Mouse (Mus musculus) G1E-ER4 (cell line): Measurements from ENCODE around the gene Tal1. TPM values are rescaled to one million over a fixed set of nuclear protein-coding genes. Genes with fewer than 3 reads are reported as not detected.

Source experiments
- GATA1 ChIP-seq: IDR thresholded peaks from one replicate; pipeline ENCODE4 v1.8.0; 2012; ENCODE audit warnings: low read length, inconsistent platforms
- polyA plus RNA-seq: library from polyadenylated mRNA; stranded (reverse); fragments of >175 nt; gene quantifications from 2 replicates; pipeline ENCODE4 v1.2.3, GENCODE M21; 2012

Tal1 gene
- polyA plus RNA-seq, 1 experiment, result 212 TPM

DNA sequence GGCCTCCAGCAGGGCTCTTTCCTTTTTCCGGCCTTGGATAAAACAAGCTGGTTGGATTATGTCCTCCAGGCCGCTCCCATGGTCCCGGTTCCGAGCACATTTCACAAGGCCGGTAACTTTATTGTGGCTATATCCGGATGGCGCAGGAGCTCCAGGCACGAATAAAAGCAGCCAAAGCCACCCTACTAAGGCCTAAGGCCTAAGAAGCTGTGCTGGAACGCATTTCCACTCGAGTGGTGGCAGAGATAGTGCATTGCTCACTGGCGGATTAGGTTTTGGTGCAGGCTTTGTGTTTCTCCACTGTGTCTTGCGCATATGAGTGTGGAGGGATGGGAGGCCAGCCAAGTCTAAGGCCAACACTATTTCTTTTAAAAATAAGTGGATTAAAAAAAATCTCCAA is 3.6 kb downstream of the Tal1 start:
- TF ChIP-seq GATA1, result no peak

DNA sequence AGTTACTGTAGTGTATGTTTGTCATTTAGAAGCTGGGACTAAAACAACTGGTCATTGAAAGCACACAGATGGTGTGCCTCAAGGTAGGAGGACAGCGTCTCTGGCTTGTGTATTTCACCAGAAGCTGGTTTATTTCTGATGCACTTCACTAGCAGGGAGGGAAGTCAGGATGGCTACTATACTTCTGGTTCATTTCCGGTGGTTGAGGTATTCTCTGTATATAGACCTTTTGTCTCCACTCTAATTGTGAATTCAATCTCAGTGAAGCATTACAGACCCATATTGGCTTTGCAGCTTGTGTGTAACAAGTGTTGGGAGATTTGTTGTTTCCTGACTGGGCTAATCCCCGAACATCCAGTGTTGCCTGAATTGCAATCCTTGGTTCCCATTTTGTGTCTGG is 4.5 kb downstream of the Tal1 start:
- TF ChIP-seq GATA1, result no peak

DNA sequence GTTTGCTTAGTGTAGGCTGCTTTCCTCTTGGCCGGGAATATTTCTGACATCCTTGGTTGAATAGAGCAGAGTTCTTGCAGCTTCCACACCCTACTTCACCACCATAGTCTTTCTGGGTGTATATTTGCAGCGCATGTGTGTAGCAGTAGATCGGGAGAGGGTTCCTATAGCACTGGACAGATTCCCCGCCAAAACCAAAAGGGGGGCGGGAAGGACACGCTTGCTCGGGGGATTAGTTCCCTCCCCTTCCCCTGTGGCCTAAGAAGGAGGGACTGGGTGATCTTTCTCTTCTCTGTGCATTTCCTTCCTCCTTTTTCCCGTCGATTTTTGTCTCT is 6.3 kb downstream of the Tal1 start:
- no peak for TF ChIP-seq GATA1

DNA sequence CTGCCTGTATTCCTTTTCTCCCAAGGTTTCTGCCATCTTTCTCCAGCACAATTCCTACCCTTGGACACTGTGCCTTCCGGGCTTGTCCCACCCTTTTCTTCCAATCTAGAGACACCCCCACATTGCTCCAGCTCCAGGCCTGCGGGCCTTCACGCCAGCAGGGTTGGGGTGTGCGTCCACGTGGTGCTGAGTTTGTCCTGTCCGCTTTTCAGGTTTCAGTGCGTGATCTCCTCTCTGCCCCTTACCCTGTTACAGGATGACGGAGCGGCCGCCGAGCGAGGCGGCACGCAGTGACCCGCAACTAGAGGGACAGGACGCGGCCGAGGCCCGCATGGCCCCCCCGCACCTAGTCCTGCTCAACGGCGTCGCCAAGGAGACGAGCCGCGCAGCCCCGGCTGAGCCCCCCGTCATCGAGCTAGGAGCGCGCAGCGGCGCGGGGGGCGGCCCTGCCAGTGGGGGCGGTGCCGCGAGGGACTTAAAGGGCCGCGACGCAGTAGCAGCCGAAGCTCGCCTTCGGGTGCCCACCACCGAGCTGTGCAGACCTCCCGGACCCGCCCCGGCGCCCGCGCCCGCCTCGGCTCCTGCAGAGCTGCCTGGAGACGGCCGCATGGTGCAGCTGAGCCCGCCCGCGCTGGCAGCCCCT is 6.8 kb downstream of the Tal1 start:
- no peak for TF ChIP-seq GATA1

DNA sequence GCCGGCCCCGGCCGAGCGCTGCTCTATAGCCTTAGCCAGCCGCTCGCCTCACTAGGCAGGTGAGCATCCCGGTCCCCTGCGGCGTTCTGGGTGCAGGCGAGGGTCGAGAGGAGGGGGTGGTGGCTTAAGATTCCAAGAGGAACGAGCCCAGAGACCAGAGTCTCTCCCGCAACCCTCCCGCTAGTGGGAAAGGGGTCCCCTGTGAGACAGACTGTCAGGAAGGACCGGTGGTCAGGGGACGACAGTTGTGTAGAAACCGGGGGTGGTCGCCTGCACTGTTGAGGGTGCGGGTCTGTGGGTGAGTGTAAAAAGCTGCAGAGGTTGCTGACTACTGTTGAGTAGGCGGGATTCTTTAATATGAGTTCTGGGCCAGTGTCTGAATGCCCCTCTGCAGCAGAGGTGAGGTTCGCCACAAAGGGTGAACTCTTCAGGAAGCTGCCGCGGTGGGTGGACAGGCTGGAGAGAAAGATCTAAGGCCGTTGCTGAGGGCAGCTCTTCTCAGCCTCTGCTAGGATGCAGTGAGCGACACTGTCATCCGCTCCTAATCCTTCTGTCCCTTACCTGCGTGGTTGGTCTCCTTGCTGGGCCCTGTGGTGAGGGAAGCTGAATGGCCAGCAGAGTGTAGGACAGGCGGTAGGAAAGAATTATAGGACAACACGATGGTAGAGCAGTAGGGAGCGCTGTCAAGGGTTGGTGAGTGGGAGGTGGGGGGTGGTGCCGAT is 7.5 kb downstream of the Tal1 start:
- TF ChIP-seq GATA1, result no peak

DNA sequence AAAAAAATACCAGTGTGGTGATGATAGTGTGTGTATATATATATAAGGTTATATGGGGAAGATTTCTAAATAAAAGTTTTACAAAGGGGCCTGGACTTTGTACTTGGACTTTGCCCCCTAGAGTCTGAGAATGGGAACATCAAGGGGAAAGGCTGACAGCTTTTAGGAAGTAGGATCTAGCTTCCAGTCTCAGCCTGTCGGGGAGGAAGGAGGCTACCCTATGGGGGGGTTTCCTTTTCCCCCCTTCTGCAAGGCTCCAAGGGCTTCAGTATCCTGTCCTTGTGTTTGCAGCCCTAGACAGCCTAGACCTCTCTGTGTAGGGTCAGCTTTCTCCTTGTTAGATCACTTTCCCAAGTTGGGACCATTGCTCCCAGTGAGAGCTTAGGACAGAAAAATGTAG is 15.4 kb downstream of the Tal1 start:
- TF ChIP-seq GATA1, result no peak

- TF ChIP-seq GATA1, result no peak
These were observed 18.6 kb downstream of the Tal1 start for GRCm38 (mm10) chr4:115074789-115075188.

DNA sequence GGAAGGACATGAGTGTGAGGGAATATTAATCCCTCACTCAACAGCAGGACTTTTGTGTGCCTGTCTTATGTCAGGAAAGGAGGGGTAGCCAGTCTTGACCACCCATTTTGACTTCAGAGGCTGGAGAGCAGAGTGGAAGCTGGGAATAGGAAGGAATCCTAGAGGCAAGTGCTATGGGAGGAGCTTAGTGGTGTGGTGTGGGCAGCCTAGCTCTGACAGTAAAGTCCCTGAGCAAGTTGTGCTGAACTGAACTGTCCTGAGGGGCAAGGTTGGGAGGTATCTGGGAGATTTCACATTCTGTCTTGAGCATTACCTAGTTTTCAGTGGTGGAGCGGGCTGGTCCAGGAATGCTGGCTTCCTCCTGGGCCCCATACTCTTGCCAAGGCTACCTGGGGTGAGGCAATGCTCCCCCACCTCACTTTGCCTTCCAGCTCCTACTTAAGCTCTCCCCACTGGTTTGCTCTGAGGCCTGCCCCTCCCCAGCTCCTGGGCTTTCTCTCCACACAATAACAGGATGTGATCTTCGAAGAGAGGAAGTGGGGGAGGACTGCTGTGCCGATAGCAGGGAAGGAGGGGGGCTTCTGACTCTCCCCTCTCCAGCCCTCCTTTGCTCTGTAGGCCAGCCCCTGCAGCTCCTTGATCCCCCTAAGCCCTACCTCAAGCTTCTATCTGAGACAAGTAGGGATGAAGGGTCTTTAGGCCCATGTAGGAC is 19.1 kb downstream of the Tal1 start:
- no peak for TF ChIP-seq GATA1

DNA sequence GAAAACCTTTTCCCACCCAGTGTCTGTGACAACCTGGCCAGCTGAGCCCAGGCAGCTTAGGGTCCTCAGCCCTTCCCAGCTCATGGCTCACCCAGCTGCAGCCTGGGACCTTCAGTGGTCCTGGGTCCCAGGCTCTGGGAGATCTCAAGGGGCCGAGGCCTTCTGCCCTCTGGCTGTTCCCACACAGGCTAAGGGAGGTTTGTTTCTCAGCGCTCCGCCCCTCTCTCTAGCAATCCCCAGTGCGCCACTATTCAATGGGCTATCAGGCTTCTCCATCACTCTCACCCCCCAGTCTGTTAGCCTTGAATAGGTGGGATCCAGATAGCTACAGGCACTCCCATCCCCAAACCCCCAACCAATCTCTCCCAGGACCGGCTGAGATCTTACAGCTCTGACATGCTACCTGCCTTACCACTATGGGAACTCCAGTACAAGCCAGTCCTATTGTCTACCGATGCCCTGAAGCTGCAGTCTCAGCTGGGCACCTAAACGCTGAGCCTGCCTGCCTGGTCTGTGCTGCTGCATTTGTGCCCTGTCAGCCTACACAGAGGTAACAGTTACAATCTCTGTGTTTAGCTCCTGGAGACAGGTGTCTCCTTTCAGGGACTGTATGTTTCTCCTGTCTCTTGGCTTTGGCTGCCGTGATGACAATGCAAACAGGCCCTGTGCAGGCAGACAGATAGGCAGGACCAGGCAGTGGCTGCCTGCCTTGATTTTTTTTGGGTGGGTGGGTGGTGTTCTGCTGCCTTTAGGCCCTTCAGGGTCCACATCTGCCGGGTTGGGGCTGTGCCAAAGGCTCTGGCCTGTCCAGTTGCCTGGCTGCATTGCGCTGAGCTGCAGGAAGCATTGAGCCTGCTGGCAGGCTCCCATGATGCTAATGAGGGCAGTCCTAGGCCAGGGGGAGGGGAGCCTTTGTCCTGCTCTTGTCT is 22.9 kb downstream of the Tal1 start:
- no peak for TF ChIP-seq GATA1

DNA sequence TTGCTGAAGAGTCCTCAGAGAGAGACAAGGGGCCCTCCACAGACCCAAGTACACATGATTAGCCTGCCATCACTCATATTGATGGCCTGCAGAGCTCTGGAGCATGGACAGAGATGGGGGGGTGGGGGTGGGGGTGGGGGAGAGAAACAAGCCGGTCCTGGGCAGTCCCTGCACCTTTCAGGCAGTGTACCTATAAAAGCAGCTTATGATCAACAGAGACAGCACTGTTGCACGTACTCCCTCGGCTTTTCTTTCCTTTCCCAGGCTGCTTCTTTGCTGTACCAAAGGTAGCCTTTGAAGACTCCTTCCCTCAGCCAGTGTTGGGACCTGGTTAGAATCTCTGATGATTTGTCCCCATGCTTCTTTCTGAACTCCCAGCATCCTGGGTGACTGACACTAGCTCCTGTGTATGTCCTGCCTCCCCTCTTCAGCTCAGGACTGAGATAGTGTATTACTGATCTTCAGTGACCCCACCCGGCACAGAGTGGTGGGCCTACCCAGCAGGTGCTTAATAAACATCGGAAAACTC is 23.7 kb downstream of the Tal1 start:
- no peak for TF ChIP-seq GATA1

- no peak for TF ChIP-seq GATA1
These were observed 26.8 kb downstream of the Tal1 start for GRCm38 (mm10) chr4:115083031-115083430.

DNA sequence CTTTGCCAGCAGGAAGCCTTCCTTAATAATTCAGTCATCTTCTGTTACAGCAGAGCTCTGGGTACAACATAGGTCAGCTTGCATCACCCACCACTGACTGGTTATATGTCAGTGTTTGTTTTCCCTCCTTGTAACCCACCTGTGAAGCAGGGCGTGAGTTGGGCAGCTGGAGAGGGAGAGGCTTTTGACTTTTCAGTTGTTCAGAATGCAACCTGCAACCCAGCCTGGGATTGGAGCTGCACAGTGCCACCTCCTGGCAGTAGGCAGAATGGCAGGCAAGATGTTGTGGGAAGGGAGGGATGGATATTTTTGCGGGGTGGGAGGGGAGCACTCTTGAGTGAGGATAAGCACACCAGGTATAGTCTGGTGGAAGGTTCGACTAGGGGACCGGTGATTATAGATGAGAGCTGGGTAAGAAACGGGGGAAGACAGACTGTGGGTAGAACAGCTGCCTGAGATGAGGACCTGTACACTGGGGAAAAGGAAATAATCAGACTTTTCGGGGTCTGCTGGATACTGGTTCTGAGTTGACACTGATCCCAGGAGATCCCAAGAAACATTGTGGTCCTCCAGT is 29.4 kb downstream of the Tal1 start:
- TF ChIP-seq GATA1, result no peak

- TF ChIP-seq GATA1, result no peak
These were observed 30.0 kb downstream of the Tal1 start for GRCm38 (mm10) chr4:115086257-115086656.

DNA sequence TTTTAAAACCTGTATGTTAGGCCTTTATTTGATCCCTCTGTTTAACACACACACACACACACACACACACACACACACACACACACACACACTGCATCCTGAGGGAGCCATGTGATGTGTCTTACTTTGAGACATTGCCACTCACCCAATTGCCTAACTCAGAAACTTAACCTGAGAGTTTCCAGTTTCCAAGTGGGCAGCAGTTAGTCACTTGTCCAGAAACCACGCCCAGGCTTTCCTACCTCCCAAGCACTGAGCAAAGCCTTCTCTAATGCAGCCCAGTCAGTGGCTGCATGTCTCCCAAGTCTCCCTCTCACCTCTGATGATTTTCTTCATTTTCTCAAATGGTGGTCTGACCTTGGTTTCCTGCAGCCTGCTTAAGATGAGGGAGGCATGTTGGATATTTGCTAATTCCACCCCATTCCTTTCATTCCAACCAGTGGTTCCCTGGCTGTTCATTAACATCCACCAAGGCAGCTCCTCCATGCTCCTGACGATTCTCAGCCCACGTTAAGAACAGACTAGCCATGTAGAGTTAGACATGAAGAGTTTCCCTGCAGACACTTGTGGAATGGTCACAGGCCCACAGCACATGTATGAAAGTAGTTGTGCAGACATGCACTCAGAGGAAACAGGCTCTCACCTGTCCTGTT is 30.7 kb downstream of the Tal1 start:
- no peak for TF ChIP-seq GATA1
